Mouse (Mus musculus): ENCODE results near the gene Klhl42. TPM values are rescaled to one million over a fixed set of nuclear protein-coding genes. Genes with fewer than 3 reads are reported as not detected.

The Klhl42 gene
- polyA plus RNA-seq, 1 experiment from 2014 or later: 5.8 TPM

GRCm38 (mm10) chr6:147090191-147090590 lies 988 bp upstream of the Klhl42 start:
- H3K36me3 ChIP-seq: no peaks in the 10 kb centered on the region
- WGBS: 73% methylated on average over 5 of the region's 5 CpGs
- no peak overlapping the region for H3K9ac ChIP-seq (replicated peaks)
- 0 out of 2 replicates have a peak, but pooled peaks cover 6% of the 10 kb centered on the region for H3K27me3 ChIP-seq
- no peaks in the 10 kb centered on the region for H3K9me3 ChIP-seq
- H3K4me2 ChIP-seq (replicated peaks): peak overlapping the region; percentile 88
- H3K27ac ChIP-seq: no peak overlapping the region
- peaks cover 41% of the 10 kb centered on the region for H3K4me1 ChIP-seq (replicated peaks)
- peak overlapping the region; percentile 69; the same call in 1 of the 2 replicates for H3K4me3 ChIP-seq (replicated peaks)
- ATAC-seq: no peak

- Histone ChIP-seq H3K4me2 (replicated peaks) (peak overlapping the region; percentile 88), H3K4me3 (replicated peaks) (peak overlapping the region; percentile 69), H3K27me3 (0 out of 2 replicates have a peak, but pooled peaks cover 6% of the 10 kb centered on the region), H3K9me3 (no peaks in the 10 kb centered on the region), H3K27ac (peak overlapping the region; percentile 89), H3K9ac (replicated peaks) (peak overlapping the region; percentile 90), H3K36me3 (no peaks in the 10 kb centered on the region), H3K4me1 (replicated peaks) (peaks cover 36% of the 10 kb centered on the region)
- 2% methylated on average over 15 of the region's 15 CpGs for WGBS
- peak; percentile 13 for ATAC-seq
These were observed 957 bp downstream of the Klhl42 start for GRCm38 (mm10) chr6:147092136-147092535.

GRCm38 (mm10) chr6:147094771-147095170 lies 3.6 kb downstream of the Klhl42 start:
- Histone ChIP-seq H3K4me3 (replicated peaks) (no peak overlapping the region), H3K4me2 (replicated peaks) (no peak overlapping the region), H3K27ac (no peak overlapping the region), H3K27me3 (no peaks in the 10 kb centered on the region), H3K4me1 (replicated peaks) (peaks cover 39% of the 10 kb centered on the region), H3K9me3 (no peaks in the 10 kb centered on the region), H3K9ac (replicated peaks) (no peak overlapping the region), H3K36me3 (no peaks in the 10 kb centered on the region)
- no peak for ATAC-seq
- WGBS: 83% methylated on average over 7 of the region's 7 CpGs

- ATAC-seq: no peak
- 97% methylated on average over 4 of the region's 4 CpGs for WGBS
- H3K4me1 ChIP-seq (replicated peaks): peaks cover 31% of the 10 kb centered on the region
- no peak overlapping the region for H3K4me2 ChIP-seq (replicated peaks)
- H3K9ac ChIP-seq (replicated peaks): no peak overlapping the region
- no peaks in the 10 kb centered on the region for H3K27me3 ChIP-seq
- no peak overlapping the region for H3K4me3 ChIP-seq (replicated peaks)
- H3K36me3 ChIP-seq: peaks cover 3% of the 10 kb centered on the region; the same call in 1 of the 2 replicates
- no peaks in the 10 kb centered on the region for H3K9me3 ChIP-seq
- H3K27ac ChIP-seq: no peak overlapping the region
These were observed 4.9 kb downstream of the Klhl42 start for GRCm38 (mm10) chr6:147096109-147096508.

GRCm38 (mm10) chr6:147096934-147097333 lies 5.8 kb downstream of the Klhl42 start:
- no peaks in the 10 kb centered on the region for H3K9me3 ChIP-seq
- no peak overlapping the region for H3K4me2 ChIP-seq (replicated peaks)
- 86% methylated on average over 3 of the region's 3 CpGs for WGBS
- H3K27ac ChIP-seq: no peak overlapping the region
- H3K9ac ChIP-seq (replicated peaks): no peak overlapping the region
- ATAC-seq: no peak
- no peaks in the 10 kb centered on the region for H3K27me3 ChIP-seq
- H3K4me1 ChIP-seq (replicated peaks): peaks cover 30% of the 10 kb centered on the region
- H3K36me3 ChIP-seq: peaks cover 6% of the 10 kb centered on the region
- H3K4me3 ChIP-seq (replicated peaks): no peak overlapping the region

GRCm38 (mm10) chr6:147097346-147097929 lies 6.3 kb downstream of the Klhl42 start:
- Histone ChIP-seq H3K4me3 (replicated peaks) (no peak overlapping the region), H3K36me3 (peaks cover 6% of the 10 kb centered on the region), H3K4me1 (replicated peaks) (peaks cover 25% of the 10 kb centered on the region), H3K4me2 (replicated peaks) (no peak overlapping the region), H3K27me3 (no peaks in the 10 kb centered on the region), H3K27ac (no peak overlapping the region), H3K9me3 (no peaks in the 10 kb centered on the region), H3K9ac (replicated peaks) (no peak overlapping the region)
- ATAC-seq: no peak
- WGBS: 56% methylated on average over 8 of the region's 8 CpGs

GRCm38 (mm10) chr6:147099458-147100277 lies 8.5 kb downstream of the Klhl42 start:
- Histone ChIP-seq H3K4me1 (replicated peaks) (peaks cover 8% of the 10 kb centered on the region), H3K4me2 (replicated peaks) (no peak overlapping the region), H3K4me3 (replicated peaks) (no peak overlapping the region), H3K27ac (no peak overlapping the region), H3K36me3 (peaks cover 21% of the 10 kb centered on the region), H3K27me3 (no peaks in the 10 kb centered on the region), H3K9me3 (no peaks in the 10 kb centered on the region), H3K9ac (replicated peaks) (no peak overlapping the region)
- ATAC-seq: no peak
- 85% methylated on average over 19 of the region's 19 CpGs for WGBS

GRCm38 (mm10) chr6:147102293-147102692 lies 11.1 kb downstream of the Klhl42 start:
- Histone ChIP-seq H3K4me1 (replicated peaks) (0 out of 2 replicates have a peak, but pooled peaks cover 3% of the 10 kb centered on the region), H3K27me3 (no peaks in the 10 kb centered on the region), H3K27ac (no peak overlapping the region), H3K9me3 (no peaks in the 10 kb centered on the region), H3K4me2 (replicated peaks) (no peak overlapping the region), H3K9ac (replicated peaks) (no peak overlapping the region), H3K4me3 (replicated peaks) (no peak overlapping the region), H3K36me3 (peaks cover 33% of the 10 kb centered on the region)
- ATAC-seq: no peak
- WGBS: 86% methylated on average over 3 of the region's 3 CpGs

- Histone ChIP-seq H3K4me2 (replicated peaks) (no peak overlapping the region), H3K4me3 (replicated peaks) (no peak overlapping the region), H3K27ac (no peak overlapping the region), H3K4me1 (replicated peaks) (no peaks in the 10 kb centered on the region), H3K27me3 (no peaks in the 10 kb centered on the region), H3K9me3 (no peaks in the 10 kb centered on the region), H3K9ac (replicated peaks) (no peak overlapping the region), H3K36me3 (peaks cover 55% of the 10 kb centered on the region)
- 0 out of 2 replicates have a peak, but pooled peaks have one; percentile 48 for ATAC-seq
- WGBS: 96% methylated on average over 1 of the region's 1 CpGs
These were observed 14.3 kb downstream of the Klhl42 start for GRCm38 (mm10) chr6:147105529-147105928.

GRCm38 (mm10) chr6:147106716-147107115 lies 15.5 kb downstream of the Klhl42 start:
- Histone ChIP-seq H3K4me2 (replicated peaks) (no peak overlapping the region), H3K9me3 (no peaks in the 10 kb centered on the region), H3K27me3 (no peaks in the 10 kb centered on the region), H3K4me3 (replicated peaks) (no peak overlapping the region), H3K27ac (no peak overlapping the region), H3K36me3 (peaks cover 54% of the 10 kb centered on the region), H3K9ac (replicated peaks) (no peak overlapping the region), H3K4me1 (replicated peaks) (no peaks in the 10 kb centered on the region)
- 95% methylated on average over 6 of the region's 6 CpGs for WGBS
- no peak for ATAC-seq

- Histone ChIP-seq H3K4me1 (replicated peaks) (no peaks in the 10 kb centered on the region), H3K36me3 (peaks cover 55% of the 10 kb centered on the region), H3K27me3 (no peaks in the 10 kb centered on the region), H3K27ac (no peak overlapping the region), H3K4me3 (replicated peaks) (no peak overlapping the region), H3K9me3 (no peaks in the 10 kb centered on the region), H3K9ac (replicated peaks) (no peak overlapping the region), H3K4me2 (replicated peaks) (no peak overlapping the region)
- no peak for ATAC-seq
- 83% methylated on average over 7 of the region's 7 CpGs for WGBS
These were observed 18.1 kb downstream of the Klhl42 start for GRCm38 (mm10) chr6:147109283-147109682.

- Histone ChIP-seq H3K4me2 (replicated peaks) (no peak overlapping the region), H3K9me3 (no peaks in the 10 kb centered on the region), H3K4me1 (replicated peaks) (no peaks in the 10 kb centered on the region), H3K36me3 (peaks cover 12% of the 10 kb centered on the region), H3K9ac (replicated peaks) (no peak overlapping the region), H3K4me3 (replicated peaks) (no peak overlapping the region), H3K27ac (no peak overlapping the region), H3K27me3 (no peaks in the 10 kb centered on the region)
- ATAC-seq: peak; percentile 80
- 9% methylated on average over 10 of the region's 10 CpGs for WGBS
These were observed 25.4 kb downstream of the Klhl42 start for GRCm38 (mm10) chr6:147116579-147116978.

All from midbrain, embryonic 13.5 days (tissue).